Mouse (Mus musculus) heart, adult 2 months (tissue): ENCODE data around the gene Gm29797.

ENCODE experiments used
- CTCF ChIP-seq: fragments of 200-600 bp; IDR thresholded peaks from 2 replicates; pipeline ENCODE4 v1.8.1; 2022; ENCODE audit warnings: antibody characterized with exemption, mild to moderate bottlenecking, moderate library complexity
- EP300 ChIP-seq: fragments of 200-500 bp; IDR thresholded peaks from 2 replicates; pipeline ENCODE4 v1.6.1; 2011; ENCODE audit warnings: low read depth, low read length, control low read depth; ENCODE audit not compliant: insufficient read depth

GRCm38 (mm10) chr2:181679951-181680715 lies 23.3 kb downstream of the Gm29797 start, which contains the start of gene Tcea2:
- peak; percentile 65 for TF ChIP-seq CTCF
- no peak for TF ChIP-seq EP300
